Mouse (Mus musculus) heart, embryonic 10.5 days (tissue): ENCODE measurements around the gene Nectin4. TPM values are rescaled to one million over a fixed set of nuclear protein-coding genes. Genes with fewer than 3 reads are reported as not detected.

Experiments
- DNase-seq: peaks from one replicate; pipeline ENCODE4 v3.0.0-alpha.2; 2017; ENCODE audit warnings: low spot score
- H3K27ac ChIP-seq: fragments of 300-500 bp; sonication (generic); 2 replicates; pipeline ENCODE4 v1.5.1; 2016; ENCODE audit warnings: mild to moderate bottlenecking
- H3K27me3 ChIP-seq: fragments of 300-500 bp; sonication (generic); 2 replicates; pipeline ENCODE4 v1.6.1; 2016; ENCODE audit warnings: mild to moderate bottlenecking; ENCODE audit not compliant: poor library complexity, insufficient read depth, severe bottlenecking
- H3K36me3 ChIP-seq: fragments of 300-500 bp; sonication (generic); 2 replicates; pipeline ENCODE4 v1.6.1; 2016; ENCODE audit warnings: mild to moderate bottlenecking, moderate library complexity
- H3K4me1 ChIP-seq: fragments of 300-500 bp; sonication (generic); 2 replicates; pipeline ENCODE4 v1.6.1; 2016; ENCODE audit warnings: mild to moderate bottlenecking
- H3K4me3 ChIP-seq: fragments of 300-500 bp; sonication (generic); 2 replicates; pipeline ENCODE4 v1.5.1; 2016; ENCODE audit warnings: mild to moderate bottlenecking, moderate library complexity
- H3K9me3 ChIP-seq: fragments of 300-500 bp; sonication (generic); 2 replicates; pipeline ENCODE4 v1.6.1; 2016; ENCODE audit warnings: mild to moderate bottlenecking, moderate library complexity
- WGBS: fragments of 180-500 bp; shearing (Covaris S2); methylation state at CpG from one replicate; pipeline ENCODE4 v1.1.7; 2016; 5-methylcytosine and 5-hydroxymethylcytosine counted together
- polyA plus RNA-seq: library from polyadenylated mRNA; unstranded; fragments of >200 nt; fragmentation: Nextera tagmentation; extraction: Ambion mirVana; gene quantifications from 2 replicates; pipeline ENCODE4 v1.2.1, GENCODE M21; 2016

Nectin4 gene
- polyA plus RNA-seq, 1 experiment from 2014 or later = 1.3 TPM

DNA sequence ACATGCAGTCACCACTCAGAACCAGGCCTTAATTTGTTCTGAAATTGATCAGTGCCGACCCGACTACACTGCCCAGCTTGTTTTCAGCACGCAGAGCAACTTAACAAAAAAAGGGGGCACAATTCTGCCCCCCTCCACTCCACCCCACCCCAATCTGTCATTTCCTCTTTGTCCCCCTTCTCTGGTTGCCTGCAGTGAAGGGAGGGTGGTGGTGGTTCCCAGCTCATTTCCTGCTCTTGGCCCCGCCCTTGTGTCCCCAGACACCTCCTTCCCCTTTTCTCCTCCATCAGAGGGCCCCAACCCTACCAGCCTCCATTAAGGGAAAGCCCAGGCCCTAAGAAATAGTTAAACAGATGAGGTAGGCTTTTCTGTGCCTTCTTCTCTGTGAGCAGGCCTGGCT lies 20.2 kb downstream of the Nectin4 start:
- H3K4me3 ChIP-seq = no peak overlapping the region
- H3K27me3 ChIP-seq = peaks cover 14% of the 10 kb centered on the region
- WGBS = 74% methylated on average over 4 of the region's 4 CpGs
- H3K36me3 ChIP-seq = no peaks in the 10 kb centered on the region
- peaks cover 6% of the 10 kb centered on the region; the same call in 1 of the 2 replicates for H3K4me1 ChIP-seq
- H3K9me3 ChIP-seq = no peaks in the 10 kb centered on the region
- DNase-seq = no peak
- H3K27ac ChIP-seq = no peak overlapping the region

DNA sequence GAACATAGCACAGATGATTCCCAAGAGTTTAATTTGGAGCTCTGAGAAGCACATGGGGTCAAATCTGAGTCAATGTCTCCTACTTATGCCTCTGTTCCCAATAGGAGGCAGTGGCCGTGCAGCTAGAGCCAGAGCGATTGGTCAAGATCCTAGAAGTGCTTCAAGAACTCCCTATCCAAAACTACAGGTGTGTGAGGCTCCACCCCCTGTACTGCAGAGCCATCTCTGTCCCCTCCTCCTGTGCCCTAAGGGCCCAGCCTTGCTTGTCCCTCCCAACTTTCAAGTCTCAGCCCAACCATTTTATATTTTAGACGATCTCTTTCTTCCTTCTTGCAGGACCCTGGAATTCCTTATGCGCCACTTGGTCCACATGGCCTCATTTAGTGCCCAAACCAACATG lies 31.9 kb downstream of the Nectin4 start:
- H3K36me3 ChIP-seq = no peaks in the 10 kb centered on the region
- H3K9me3 ChIP-seq = no peaks in the 10 kb centered on the region
- H3K4me1 ChIP-seq = no peaks in the 10 kb centered on the region
- WGBS = 74% methylated on average over 4 of the region's 4 CpGs
- no peak for DNase-seq
- H3K4me3 ChIP-seq = no peak overlapping the region
- H3K27ac ChIP-seq = no peak overlapping the region
- 0 out of 2 replicates have a peak, but pooled peaks cover 3% of the 10 kb centered on the region for H3K27me3 ChIP-seq

DNA sequence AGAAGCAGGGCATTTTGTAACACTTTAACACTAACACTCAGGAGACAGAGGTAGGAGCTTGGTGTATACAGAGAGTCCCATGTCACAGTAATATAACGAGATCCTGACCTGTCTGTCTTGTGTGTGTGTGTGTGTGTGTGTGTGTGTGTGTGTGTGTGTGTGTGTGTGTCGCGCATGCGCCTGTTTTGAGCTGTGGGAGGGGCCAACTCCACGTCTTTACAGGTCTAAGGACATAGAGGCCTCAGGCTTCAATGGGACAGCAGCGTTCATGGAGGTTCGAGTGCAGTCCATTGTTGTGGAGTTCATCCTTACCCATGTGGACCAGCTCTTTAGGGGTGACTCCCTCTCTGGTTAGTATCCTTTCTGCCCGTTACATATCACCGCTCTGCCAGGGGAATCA lies 33.1 kb downstream of the Nectin4 start:
- Histone ChIP-seq H3K36me3 (no peaks in the 10 kb centered on the region), H3K27me3 (peaks cover 5% of the 10 kb centered on the region; the same call in 1 of the 2 replicates), H3K4me1 (no peaks in the 10 kb centered on the region), H3K4me3 (no peak overlapping the region), H3K27ac (no peak overlapping the region), H3K9me3 (no peaks in the 10 kb centered on the region)
- DNase-seq = no peak
- WGBS = 75% methylated on average over 9 of the region's 9 CpGs

DNA sequence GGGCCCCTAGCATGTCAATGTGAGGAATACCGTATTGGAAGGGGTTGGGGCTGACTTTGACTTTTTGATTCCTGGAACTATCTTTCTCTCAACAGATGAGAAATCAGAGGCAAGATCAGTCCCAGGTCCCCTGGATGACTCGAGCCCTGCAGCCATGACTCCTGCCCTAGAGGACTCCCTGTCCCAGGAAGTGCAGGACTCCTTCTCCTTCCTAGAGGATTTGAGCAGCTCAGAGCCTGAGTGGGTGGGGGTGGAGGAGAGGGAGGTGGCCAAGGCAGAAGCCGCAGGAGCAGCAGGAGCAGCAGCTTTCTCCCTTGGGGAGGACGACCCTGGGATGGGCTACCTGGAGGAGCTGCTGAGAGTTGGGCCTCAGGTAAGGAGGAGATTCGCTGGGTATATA lies 37.4 kb downstream of the Nectin4 start:
- 74% methylated on average over 5 of the region's 5 CpGs for WGBS
- Histone ChIP-seq H3K9me3 (no peaks in the 10 kb centered on the region), H3K27me3 (peaks cover 14% of the 10 kb centered on the region; the same call in 1 of the 2 replicates), H3K4me1 (0 out of 2 replicates have a peak, but pooled peaks cover 5% of the 10 kb centered on the region), H3K27ac (no peak overlapping the region), H3K4me3 (no peak overlapping the region), H3K36me3 (no peaks in the 10 kb centered on the region)
- no peak for DNase-seq

DNA sequence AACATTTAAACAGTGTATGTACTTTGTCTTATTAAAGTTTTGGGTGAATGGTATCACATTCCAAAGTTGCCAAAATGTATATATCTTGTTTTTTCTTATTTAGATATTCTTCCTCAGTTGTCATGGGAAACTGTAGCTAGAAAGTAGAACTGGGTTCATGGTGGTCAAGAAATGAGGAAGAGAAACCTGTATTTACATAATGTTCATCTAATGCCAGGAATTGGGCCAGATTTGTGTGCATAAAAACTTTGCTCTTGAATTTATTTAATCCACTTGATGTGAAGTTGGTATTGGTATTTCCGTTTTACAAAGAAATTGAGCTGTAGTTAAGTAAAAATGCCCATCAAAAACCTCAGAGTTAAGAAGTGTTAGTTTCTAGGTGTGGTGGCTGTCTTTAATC lies 40.3 kb downstream of the Nectin4 start:
- no peaks in the 10 kb centered on the region for H3K9me3 ChIP-seq
- peaks cover 14% of the 10 kb centered on the region; the same call in 1 of the 2 replicates for H3K27me3 ChIP-seq
- no peak for DNase-seq
- WGBS = 87% methylated on average over 1 of the region's 1 CpGs
- peaks cover 29% of the 10 kb centered on the region for H3K4me1 ChIP-seq
- H3K27ac ChIP-seq = no peak overlapping the region
- no peak overlapping the region for H3K4me3 ChIP-seq
- peaks cover 14% of the 10 kb centered on the region for H3K36me3 ChIP-seq

DNA sequence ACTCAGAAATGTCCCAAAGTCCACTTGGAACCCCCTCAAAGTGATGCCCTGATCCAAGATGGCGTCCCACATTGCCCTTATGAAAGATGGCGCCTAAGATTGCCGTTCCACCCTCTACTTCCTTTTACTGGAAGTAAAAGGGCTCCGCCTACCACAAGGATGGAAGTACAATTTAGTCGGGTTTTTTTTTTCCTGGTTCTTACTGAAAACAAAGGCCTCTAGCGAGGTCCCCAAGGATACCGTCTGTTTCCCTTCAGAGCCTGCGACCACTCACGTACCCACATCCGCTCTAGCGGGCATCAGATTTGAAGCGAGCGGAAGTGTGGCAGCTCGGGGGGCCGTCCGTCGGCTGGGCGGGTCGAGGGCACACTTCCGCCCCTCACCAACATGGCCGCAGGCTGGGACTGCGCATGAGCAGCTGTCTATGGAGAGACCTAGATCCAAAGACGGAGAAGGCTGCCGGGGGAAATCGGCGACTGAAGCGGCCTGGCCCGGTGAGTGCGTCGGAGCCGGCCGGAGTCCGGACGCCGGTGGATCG lies 41.1 kb downstream of the Nectin4 start, which contains the start of gene Usf1:
TSS of gene Usf1 (plus strand) at position 367 of the 538 bp plus-strand sequence.
- DNase-seq = peak; percentile 98
- Histone ChIP-seq H3K9me3 (no peaks in the 10 kb centered on the region), H3K27ac (peak within 1 kb of the TSS; percentile 97), H3K27me3 (peaks cover 14% of the 10 kb centered on the region; the same call in 1 of the 2 replicates), H3K4me1 (peaks cover 29% of the 10 kb centered on the region), H3K36me3 (peaks cover 22% of the 10 kb centered on the region), H3K4me3 (peak within 1 kb of the TSS; percentile 93)
- WGBS = under 1% methylated on average over 36 of the region's 36 CpGs

DNA sequence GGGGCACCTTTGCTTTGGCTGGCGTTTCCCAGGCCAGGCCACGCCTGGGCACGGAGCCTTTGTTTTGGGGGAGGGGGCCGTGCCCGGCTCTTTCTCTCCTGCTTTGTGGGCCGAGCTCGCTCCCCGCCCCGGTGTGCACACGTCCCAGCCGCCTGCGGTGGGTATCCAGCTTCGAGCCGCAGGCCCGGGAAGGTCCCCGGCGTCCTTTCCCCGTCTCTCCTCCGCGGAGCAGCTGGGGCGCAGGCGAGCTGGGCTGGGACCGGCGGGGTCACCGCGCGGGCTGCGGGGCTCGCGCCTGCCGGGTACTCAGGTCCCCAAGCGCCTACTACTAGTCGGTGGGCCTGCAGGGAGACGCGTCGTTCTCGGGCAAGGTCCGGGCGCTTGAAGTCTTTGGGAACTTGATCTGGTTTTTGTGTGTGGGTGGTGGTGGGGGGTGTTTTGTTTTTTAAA lies 41.6 kb downstream of the Nectin4 start:
- Histone ChIP-seq H3K4me3 (peak overlapping the region; percentile 93), H3K36me3 (peaks cover 27% of the 10 kb centered on the region), H3K27ac (peak overlapping the region; percentile 97), H3K4me1 (peaks cover 29% of the 10 kb centered on the region), H3K9me3 (no peaks in the 10 kb centered on the region), H3K27me3 (peaks cover 14% of the 10 kb centered on the region; the same call in 1 of the 2 replicates)
- DNase-seq = no peak
- WGBS = under 1% methylated on average over 39 of the region's 39 CpGs

DNA sequence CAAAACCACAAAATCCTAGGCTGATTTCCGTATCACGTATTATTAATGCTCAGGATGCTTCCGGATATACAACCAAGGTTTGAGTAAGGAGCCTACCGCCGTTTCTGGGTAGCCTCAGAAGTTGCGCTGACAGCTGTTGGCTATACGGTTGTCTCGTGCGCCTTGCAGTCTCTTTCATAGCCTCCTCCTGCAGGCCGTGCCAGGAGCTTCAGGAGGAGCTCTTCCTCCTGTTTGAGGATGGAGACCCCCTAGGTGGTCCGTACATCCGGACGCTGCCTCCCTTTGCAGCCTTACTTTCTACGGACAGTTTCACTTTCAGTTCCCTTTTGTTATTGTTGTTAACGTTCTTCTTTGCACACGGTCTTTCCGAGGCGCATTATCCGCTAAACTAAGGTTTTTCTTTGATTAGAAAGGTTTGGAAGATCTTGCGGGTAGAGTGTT lies 42.1 kb downstream of the Nectin4 start:
- Histone ChIP-seq H3K27me3 (peaks cover 14% of the 10 kb centered on the region; the same call in 1 of the 2 replicates), H3K4me3 (peak overlapping the region; percentile 93), H3K4me1 (peaks cover 29% of the 10 kb centered on the region), H3K27ac (peak overlapping the region; percentile 97), H3K9me3 (no peaks in the 10 kb centered on the region), H3K36me3 (peaks cover 32% of the 10 kb centered on the region)
- 2% methylated on average over 20 of the region's 20 CpGs for WGBS
- peak; percentile 86 for DNase-seq

DNA sequence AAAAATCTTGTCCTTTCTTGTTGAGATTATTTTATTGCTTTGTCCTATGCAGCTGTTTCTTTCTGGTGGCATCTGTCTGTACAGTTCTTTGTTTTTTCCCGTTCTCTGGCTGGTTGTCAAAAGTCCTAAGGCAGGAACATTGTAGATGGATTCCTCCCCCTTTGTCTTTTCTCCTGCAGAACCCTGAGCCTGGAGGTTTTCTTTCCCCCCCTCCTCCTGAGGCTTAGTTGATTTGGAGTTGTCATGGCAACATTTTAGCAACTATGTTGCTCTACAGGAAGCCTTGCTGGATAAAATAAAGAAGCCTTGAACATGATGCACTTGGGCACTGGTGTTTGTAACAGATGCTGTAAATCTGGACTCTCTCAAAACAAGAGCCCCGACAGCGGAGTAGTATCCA lies 42.5 kb downstream of the Nectin4 start:
- Histone ChIP-seq H3K36me3 (peaks cover 36% of the 10 kb centered on the region), H3K27me3 (peaks cover 9% of the 10 kb centered on the region; the same call in 1 of the 2 replicates), H3K4me1 (peaks cover 29% of the 10 kb centered on the region), H3K9me3 (no peaks in the 10 kb centered on the region), H3K4me3 (peak overlapping the region; percentile 93), H3K27ac (peak overlapping the region; percentile 97; the same call in 1 of the 2 replicates)
- 62% methylated on average over 3 of the region's 3 CpGs for WGBS
- DNase-seq = no peak

DNA sequence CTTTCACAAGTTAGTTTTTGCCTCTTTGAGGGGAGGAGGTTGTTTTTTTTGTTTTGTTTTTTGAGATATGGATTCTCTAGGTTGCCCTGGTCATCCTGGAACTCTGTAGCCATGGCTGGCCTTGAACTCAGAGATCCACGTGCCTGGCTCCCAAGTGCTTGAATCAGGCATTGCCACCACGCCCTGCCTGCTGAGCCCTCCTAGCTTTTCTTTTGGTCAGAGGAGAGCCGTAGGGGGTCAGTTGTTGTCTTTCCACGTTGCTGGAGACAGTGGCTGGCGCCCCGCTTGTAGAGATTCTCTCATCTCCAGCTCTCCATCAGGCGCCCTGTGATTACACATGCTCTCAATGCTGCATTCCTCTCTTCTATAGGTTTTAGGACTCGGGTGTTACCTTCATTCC lies 43.7 kb downstream of the Nectin4 start:
- Histone ChIP-seq H3K4me3 (no peak overlapping the region), H3K27ac (no peak overlapping the region), H3K4me1 (peaks cover 26% of the 10 kb centered on the region), H3K9me3 (no peaks in the 10 kb centered on the region), H3K27me3 (peaks cover 7% of the 10 kb centered on the region; the same call in 1 of the 2 replicates), H3K36me3 (peaks cover 47% of the 10 kb centered on the region)
- 76% methylated on average over 8 of the region's 8 CpGs for WGBS
- no peak for DNase-seq

DNA sequence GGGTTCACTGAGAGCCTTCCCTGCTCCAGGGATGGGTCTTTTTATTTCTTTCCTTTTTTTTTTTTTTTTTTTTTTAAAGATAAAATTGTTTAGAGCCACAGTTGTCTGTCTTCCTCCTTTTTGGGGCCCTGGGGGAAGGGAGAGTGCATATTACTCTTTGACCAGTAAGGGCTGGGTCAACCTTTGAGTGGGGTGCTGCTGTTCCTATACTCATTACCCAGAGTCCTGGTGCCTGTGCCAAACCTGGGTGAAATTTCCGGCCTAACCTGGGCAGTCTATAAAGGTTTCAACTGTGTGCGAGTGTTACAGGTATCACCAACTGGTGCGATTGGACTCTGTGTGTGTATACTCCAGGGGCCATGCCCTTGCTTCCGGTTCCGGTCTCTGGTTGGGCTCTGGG lies 48.8 kb downstream of the Nectin4 start, which contains the start of gene Tstd1:
TSS of gene Tstd1 (plus strand) at position 213 of the 400 bp plus-strand sequence.
- Histone ChIP-seq H3K36me3 (peaks cover 71% of the 10 kb centered on the region), H3K27me3 (no peaks in the 10 kb centered on the region), H3K9me3 (no peaks in the 10 kb centered on the region), H3K4me3 (no peak within 1 kb of the TSS), H3K4me1 (peaks cover 17% of the 10 kb centered on the region), H3K27ac (no peak within 1 kb of the TSS)
- DNase-seq = no peak
- 91% methylated on average over 5 of the region's 5 CpGs for WGBS

DNA sequence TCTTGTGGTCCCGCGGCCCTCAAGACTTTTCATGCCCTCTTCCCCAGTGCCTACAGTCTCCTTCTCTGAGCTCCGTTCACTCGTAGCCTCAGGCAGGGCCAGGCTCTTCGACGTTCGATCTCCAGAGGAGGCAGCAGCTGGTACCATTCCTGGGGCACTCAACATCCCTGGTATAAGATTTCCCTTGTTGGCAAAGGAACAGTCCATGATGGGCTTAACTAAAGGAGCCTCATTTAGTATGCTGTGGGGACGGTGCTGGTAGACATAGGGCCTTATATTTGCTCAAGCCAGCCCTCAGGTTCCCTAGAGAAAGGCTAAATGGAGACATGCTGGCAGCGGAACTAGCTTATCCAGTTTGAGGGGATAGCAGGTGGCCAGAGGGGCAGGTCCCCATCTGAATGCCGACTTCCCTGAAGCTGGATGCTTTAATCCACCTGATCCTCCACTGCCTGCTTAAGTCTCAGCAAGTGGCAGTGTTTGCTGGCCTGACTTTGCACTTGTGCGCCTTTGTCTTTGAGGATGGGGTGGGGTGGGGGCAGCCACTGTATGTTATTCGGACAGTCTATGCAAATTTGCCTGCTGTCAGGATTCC lies 49.5 kb downstream of the Nectin4 start:
- H3K9me3 ChIP-seq = no peaks in the 10 kb centered on the region
- H3K27ac ChIP-seq = no peak overlapping the region
- no peaks in the 10 kb centered on the region for H3K27me3 ChIP-seq
- WGBS = 78% methylated on average over 12 of the region's 12 CpGs
- H3K4me1 ChIP-seq = peaks cover 10% of the 10 kb centered on the region
- peaks cover 66% of the 10 kb centered on the region for H3K36me3 ChIP-seq
- DNase-seq = no peak
- H3K4me3 ChIP-seq = no peak overlapping the region

DNA sequence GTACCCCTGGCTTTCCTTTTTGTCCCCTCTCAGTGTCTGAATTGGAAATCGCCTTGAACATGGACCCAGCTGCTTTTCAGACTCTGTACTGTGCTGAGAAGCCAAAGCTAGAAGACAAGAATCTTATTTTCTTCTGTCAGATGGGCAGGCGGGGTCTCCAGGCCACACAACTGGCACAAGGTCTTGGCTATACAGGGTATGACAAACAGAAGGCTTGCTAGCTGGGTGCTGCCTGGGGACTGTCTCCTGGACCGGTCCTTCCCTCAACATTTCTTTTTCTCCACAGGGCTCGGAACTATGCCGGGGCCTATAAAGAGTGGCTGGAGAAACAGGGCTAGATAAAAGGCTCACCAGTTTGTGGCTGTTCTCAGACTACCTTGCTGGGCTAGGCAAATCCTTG lies 50.0 kb downstream of the Nectin4 start:
- Histone ChIP-seq H3K9me3 (no peaks in the 10 kb centered on the region), H3K4me1 (peaks cover 12% of the 10 kb centered on the region), H3K27me3 (no peaks in the 10 kb centered on the region), H3K27ac (no peak overlapping the region), H3K36me3 (peaks cover 62% of the 10 kb centered on the region), H3K4me3 (no peak overlapping the region)
- WGBS = 82% methylated on average over 5 of the region's 5 CpGs
- no peak for DNase-seq
